8 mouse cellular contexts compared by ENCODE assay signal in the genomic region with DNA sequence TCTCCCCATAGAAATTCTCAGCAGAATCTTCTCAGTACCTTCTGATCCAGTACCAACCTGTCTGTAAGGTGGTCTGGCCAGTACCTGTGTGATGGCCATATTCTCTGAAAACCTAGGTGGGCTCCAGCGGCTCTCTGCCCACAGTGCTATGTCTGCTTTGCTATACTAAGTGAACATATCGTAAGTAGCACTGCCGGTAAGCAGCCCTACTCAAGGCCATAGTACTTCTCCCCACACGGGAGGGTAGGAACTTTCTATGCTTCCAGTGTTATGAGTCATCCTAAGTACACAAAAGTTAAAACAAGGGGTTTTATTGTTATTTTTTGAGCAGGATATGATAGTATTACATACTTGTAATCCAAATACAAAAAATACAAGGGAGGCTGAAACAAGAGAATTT. TPM values are rescaled to one million over a fixed set of nuclear protein-coding genes. Genes with fewer than 3 reads are reported as not detected.
A peak's percentile ranks its signal among the peaks of the same experiment; 100 is the strongest.
DNase-seq lines count a peak whose midpoint lies in the region; ATAC-seq and TF ChIP-seq lines count a peak whose summit lies in the region.

No protein-coding gene starts in this region.

- no peak for TF ChIP-seq CTCF in gastrocnemius, adult 2 months (IDR thresholded peaks at IDR 0.05)
- no peak for TF ChIP-seq CTCF in heart, postnatal 0 days (IDR thresholded peaks at IDR 0.05; ENCODE audit: low read depth)

- no peaks in the 10 kb centered on the region for H3K9me3 ChIP-seq in lung, embryonic 15.5 days
- no peaks in the 10 kb centered on the region for H3K9me3 ChIP-seq in heart, postnatal 0 days (replicated peaks; ENCODE audit: control insufficient read depth, low read length)
- H3K9me3 ChIP-seq in neural tube, embryonic 13.5 days: no peaks in the 10 kb centered on the region

- no peak for ATAC-seq in lung, embryonic 15.5 days (ENCODE audit: borderline replicate concordance, extremely low read depth, low FRiP score, low TSS enrichment)
- no peak for ATAC-seq in heart, postnatal 0 days (ENCODE audit: insufficient read depth, low read depth)
- no peak for ATAC-seq in neural tube, embryonic 13.5 days (ENCODE audit: low read depth)
- no peak for ATAC-seq in erythroid progenitor cell, adult 5-6 weeks (replicated peaks; ENCODE audit: low FRiP score, poor library complexity, severe bottlenecking)

- DNase-seq in gastrocnemius, adult 2 months: no peak
- DNase-seq in gastrocnemius, postnatal 4 days (ENCODE audit: low spot score in 2 of 2): no peak
- DNase-seq in lung, postnatal 25 days (ENCODE audit: low spot score): no peak
- peak; percentile 32 for DNase-seq in heart, postnatal 0 days (ENCODE audit: low spot score)
- no peak for DNase-seq in thymus, postnatal 0 days (ENCODE audit: low spot score)

- peaks cover 76% of the 10 kb centered on the region for H3K4me1 ChIP-seq in lung, embryonic 15.5 days
- peaks cover 73% of the 10 kb centered on the region for H3K4me1 ChIP-seq in heart, postnatal 0 days (ENCODE audit: control insufficient read depth, insufficient read depth)
- H3K4me1 ChIP-seq in neural tube, embryonic 13.5 days (replicated peaks): peaks cover 62% of the 10 kb centered on the region

- intact Hi-C loops in gastrocnemius, adult 2 months (cut with DNase I): no loop called here

- no peak overlapping the region for H3K9ac ChIP-seq in lung, embryonic 15.5 days
- H3K9ac ChIP-seq in heart, postnatal 0 days (replicated peaks; ENCODE audit: low read depth, low read length): peak overlapping the region; percentile 43
- H3K9ac ChIP-seq in neural tube, embryonic 13.5 days: no peak overlapping the region; the same call in 1 of the 2 replicates

- H3K36me3 ChIP-seq in lung, embryonic 15.5 days: no peaks in the 10 kb centered on the region
- 0 out of 2 replicates have a peak, but pooled peaks cover 2% of the 10 kb centered on the region for H3K36me3 ChIP-seq in heart, postnatal 0 days (replicated peaks; ENCODE audit: control insufficient read depth, insufficient read depth, low read length)
- no peaks in the 10 kb centered on the region for H3K36me3 ChIP-seq in neural tube, embryonic 13.5 days

- peak overlapping the region; percentile 47 for H3K4me3 ChIP-seq in gastrocnemius, adult 2 months
- no peak overlapping the region for H3K4me3 ChIP-seq in lung, embryonic 15.5 days
- peak overlapping the region; percentile 16 for H3K4me3 ChIP-seq in heart, postnatal 0 days (ENCODE audit: low read depth, low read length)
- H3K4me3 ChIP-seq in neural tube, embryonic 13.5 days: no peak overlapping the region

- peak overlapping the region; percentile 48 for H3K4me2 ChIP-seq in lung, embryonic 15.5 days
- peak overlapping the region; percentile 58 for H3K4me2 ChIP-seq in heart, postnatal 0 days (ENCODE audit: low read depth, low read length)
- no peak overlapping the region for H3K4me2 ChIP-seq in neural tube, embryonic 13.5 days

- H3K27ac ChIP-seq in gastrocnemius, adult 2 months: peak overlapping the region; percentile 90
- H3K27ac ChIP-seq in lung, embryonic 15.5 days: peak overlapping the region; percentile 97
- peak overlapping the region; percentile 97 for H3K27ac ChIP-seq in heart, postnatal 0 days (ENCODE audit: low read depth)
- peak overlapping the region; percentile 89 for H3K27ac ChIP-seq in neural tube, embryonic 13.5 days (replicated peaks)

- no peaks in the 10 kb centered on the region for H3K27me3 ChIP-seq in lung, embryonic 15.5 days
- no peaks in the 10 kb centered on the region for H3K27me3 ChIP-seq in heart, postnatal 0 days (ENCODE audit: control insufficient read depth, insufficient read depth, low read length)
- no peaks in the 10 kb centered on the region for H3K27me3 ChIP-seq in neural tube, embryonic 13.5 days

- 43% methylated on average over 4 of the region's 4 CpGs for WGBS in lung, embryonic 15.5 days
- 13% methylated on average over 4 of the region's 4 CpGs for WGBS in heart, postnatal 0 days
- 80% methylated on average over 4 of the region's 4 CpGs for WGBS in neural tube, embryonic 13.5 days

- no peak for TF ChIP-seq EP300 in heart, postnatal 0 days (IDR thresholded peaks at IDR 0.05; ENCODE audit: low read depth)

RNA-seq across cellular contexts. Expression of gene Ctnnd1, which starts 16.6 kb away (rescaled TPM):
- 10 to 100 TPM; 25.8 to 35.1 TPM for total RNA-seq in gastrocnemius, adult 2 months (2021)
- total RNA-seq in gastrocnemius, postnatal 4 days (2021): 10 to 100 TPM; 89.3 to 97.3 TPM
- polyA plus RNA-seq in lung, embryonic 15.5 days (2015; fragmentation: Nextera tagmentation; extraction: Ambion mirVana): 61.5 and 66.0 TPM in 2 replicates
- 121 and 156 TPM in 2 replicates for total RNA-seq in heart, postnatal 0 days (2014; rRNA removed; ENCODE audit: low replicate concordance)
- polyA plus RNA-seq in heart, postnatal 0 days (2015; fragmentation: Nextera tagmentation; extraction: Ambion mirVana): 26.5 and 29.8 TPM in 2 replicates
- 40.2 and 46.9 TPM in 2 replicates for polyA plus RNA-seq in neural tube, embryonic 13.5 days (2015; fragmentation: Nextera tagmentation; extraction: Ambion mirVana)
- total RNA-seq in erythroid progenitor cell, adult 5-6 weeks (2015; ENCODE audit: low replicate concordance): 11.2 and 15.1 TPM in 2 replicates
- total RNA-seq in erythroid progenitor cell, adult 5-6 weeks (2017; ENCODE audit: low replicate concordance): 7.0 and 18.7 TPM in 2 replicates
- polyA plus RNA-seq in thymus, postnatal 0 days (2015; fragmentation: Nextera tagmentation; extraction: Ambion mirVana): 6.9 and 7.0 TPM in 2 replicates

RNA-seq across cellular contexts. Expression of gene Btbd18, which starts 24.9 kb away (rescaled TPM):
- not detected for total RNA-seq in gastrocnemius, adult 2 months (2021)
- total RNA-seq in gastrocnemius, postnatal 4 days (2021): under 1 TPM in 1 of 2 experiments, not detected in 1; 0.08 TPM
- 0.13 and 0.22 TPM in 2 replicates for polyA plus RNA-seq in lung, embryonic 15.5 days (2015; fragmentation: Nextera tagmentation; extraction: Ambion mirVana)
- not detected in 2 replicates for total RNA-seq in heart, postnatal 0 days (2014; rRNA removed; ENCODE audit: low replicate concordance)
- 0.05 and 0.08 TPM in 2 replicates for polyA plus RNA-seq in heart, postnatal 0 days (2015; fragmentation: Nextera tagmentation; extraction: Ambion mirVana)
- 0.12 and 0.22 TPM in 2 replicates for polyA plus RNA-seq in neural tube, embryonic 13.5 days (2015; fragmentation: Nextera tagmentation; extraction: Ambion mirVana)
- total RNA-seq in erythroid progenitor cell, adult 5-6 weeks (2015; ENCODE audit: low replicate concordance): not detected in 2 replicates
- total RNA-seq in erythroid progenitor cell, adult 5-6 weeks (2017; ENCODE audit: low replicate concordance): not detected in 2 replicates
- 0.06 and 0.31 TPM in 2 replicates for polyA plus RNA-seq in thymus, postnatal 0 days (2015; fragmentation: Nextera tagmentation; extraction: Ambion mirVana)

RNA-seq across cellular contexts. Expression of gene Selenoh, which starts 36.6 kb away (rescaled TPM):
- 10 to 100 TPM; 10.7 to 16.4 TPM for total RNA-seq in gastrocnemius, adult 2 months (2021)
- total RNA-seq in gastrocnemius, postnatal 4 days (2021): 10 to 100 TPM; 32.2 to 49.9 TPM
- 356 and 375 TPM in 2 replicates for polyA plus RNA-seq in lung, embryonic 15.5 days (2015; fragmentation: Nextera tagmentation; extraction: Ambion mirVana)
- 240 and 350 TPM in 2 replicates for total RNA-seq in heart, postnatal 0 days (2014; rRNA removed; ENCODE audit: low replicate concordance)
- polyA plus RNA-seq in heart, postnatal 0 days (2015; fragmentation: Nextera tagmentation; extraction: Ambion mirVana): 137 and 149 TPM in 2 replicates
- polyA plus RNA-seq in neural tube, embryonic 13.5 days (2015; fragmentation: Nextera tagmentation; extraction: Ambion mirVana): 166 and 196 TPM in 2 replicates
- 59.8 and 66.2 TPM in 2 replicates for total RNA-seq in erythroid progenitor cell, adult 5-6 weeks (2015; ENCODE audit: low replicate concordance)
- total RNA-seq in erythroid progenitor cell, adult 5-6 weeks (2017; ENCODE audit: low replicate concordance): 21.6 and 28.2 TPM in 2 replicates
- polyA plus RNA-seq in thymus, postnatal 0 days (2015; fragmentation: Nextera tagmentation; extraction: Ambion mirVana): 294 and 310 TPM in 2 replicates

RNA-seq across cellular contexts. Expression of gene Gm28635, which starts 43.8 kb away (rescaled TPM):
- 1 to 10 TPM; 1.1 to 1.9 TPM for total RNA-seq in gastrocnemius, adult 2 months (2021)
- total RNA-seq in gastrocnemius, postnatal 4 days (2021): under 1 TPM; 0.08 to 0.76 TPM
- not detected in 2 replicates for polyA plus RNA-seq in lung, embryonic 15.5 days (2015; fragmentation: Nextera tagmentation; extraction: Ambion mirVana)
- not detected in 2 replicates for total RNA-seq in heart, postnatal 0 days (2014; rRNA removed; ENCODE audit: low replicate concordance)
- not detected in 2 replicates for polyA plus RNA-seq in heart, postnatal 0 days (2015; fragmentation: Nextera tagmentation; extraction: Ambion mirVana)
- not detected in 2 replicates for polyA plus RNA-seq in neural tube, embryonic 13.5 days (2015; fragmentation: Nextera tagmentation; extraction: Ambion mirVana)
- not detected in 2 replicates for total RNA-seq in erythroid progenitor cell, adult 5-6 weeks (2015; ENCODE audit: low replicate concordance)
- total RNA-seq in erythroid progenitor cell, adult 5-6 weeks (2017; ENCODE audit: low replicate concordance): 1.1 TPM in 1 of 2 replicates, not detected in the other
- not detected in 2 replicates for polyA plus RNA-seq in thymus, postnatal 0 days (2015; fragmentation: Nextera tagmentation; extraction: Ambion mirVana)

RNA-seq across cellular contexts. Expression of gene Med19, which starts 44.2 kb away (rescaled TPM):
- 1 to 10 TPM; 6.8 to 7.9 TPM for total RNA-seq in gastrocnemius, adult 2 months (2021)
- total RNA-seq in gastrocnemius, postnatal 4 days (2021): 10 to 100 TPM; 17.8 to 19.3 TPM
- 37.1 and 38.0 TPM in 2 replicates for polyA plus RNA-seq in lung, embryonic 15.5 days (2015; fragmentation: Nextera tagmentation; extraction: Ambion mirVana)
- total RNA-seq in heart, postnatal 0 days (2014; rRNA removed; ENCODE audit: low replicate concordance): 8.1 and 41.5 TPM in 2 replicates
- polyA plus RNA-seq in heart, postnatal 0 days (2015; fragmentation: Nextera tagmentation; extraction: Ambion mirVana): 15.9 and 17.0 TPM in 2 replicates
- 50.6 and 54.4 TPM in 2 replicates for polyA plus RNA-seq in neural tube, embryonic 13.5 days (2015; fragmentation: Nextera tagmentation; extraction: Ambion mirVana)
- 29.3 and 36.0 TPM in 2 replicates for total RNA-seq in erythroid progenitor cell, adult 5-6 weeks (2015; ENCODE audit: low replicate concordance)
- 42.9 and 47.5 TPM in 2 replicates for total RNA-seq in erythroid progenitor cell, adult 5-6 weeks (2017; ENCODE audit: low replicate concordance)
- 32.5 and 33.3 TPM in 2 replicates for polyA plus RNA-seq in thymus, postnatal 0 days (2015; fragmentation: Nextera tagmentation; extraction: Ambion mirVana)

Comparison
In these comparisons a context has a peak if more than half of its experiments do, and no peak if none do; other contexts are left out.
1. H3K4me3 ChIP-seq: peak in gastrocnemius, adult 2 months (single experiment) and heart, postnatal 0 days (single experiment); none in lung, embryonic 15.5 days (single experiment) and neural tube, embryonic 13.5 days (single experiment).
2. Peak in every context shown above with its lines, with median percentiles within 50 percentile points of each other: H3K27ac ChIP-seq.